ENCODE assay signal across 22 mouse cellular contexts in the genomic region with DNA sequence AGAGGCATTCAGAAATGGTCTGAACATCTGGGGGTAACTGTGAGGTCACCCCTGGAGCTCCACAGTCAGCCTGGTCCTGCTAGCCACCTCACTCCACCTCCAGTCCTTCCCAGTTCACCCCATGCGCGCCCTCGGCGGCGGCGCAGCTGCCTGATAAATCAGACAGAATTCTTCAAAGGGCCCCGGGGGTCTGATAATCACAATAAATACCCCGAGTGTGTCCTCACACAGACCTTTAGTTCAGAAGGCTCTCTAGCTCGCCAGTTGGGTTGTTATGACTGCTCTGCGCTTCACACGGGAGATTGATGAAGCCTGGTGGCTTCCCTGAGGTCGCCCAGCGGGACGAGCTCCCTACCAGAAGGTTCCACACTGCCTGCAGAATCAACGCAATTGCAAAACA.
DNase-seq lines count a peak whose midpoint lies in the region; ATAC-seq lines count a peak whose summit lies in the region.
"Had no signal": no experiment of that assay in that cellular context is flagged by ENCODE, and none has a peak within 500 bp of the region (broad histone marks: within the 10 kb centered on the region; RNA-seq: fewer than 3 reads in every experiment).

No protein-coding gene starts in this region.

- no peaks in the 10 kb centered on the region for H3K4me1 ChIP-seq in neural tube, embryonic 11.5 days (ENCODE audit: control insufficient read depth, insufficient read depth, low read length)
- H3K4me1 ChIP-seq: embryonic facial prominence, embryonic 13.5 days; embryonic facial prominence, embryonic 15.5 days; forebrain, embryonic 10.5 days had no signal

- no peak overlapping the region for H3K27ac ChIP-seq in neural tube, embryonic 11.5 days (ENCODE audit: low read depth, low read length)
- H3K27ac ChIP-seq: embryonic facial prominence, embryonic 13.5 days; embryonic facial prominence, embryonic 15.5 days; forebrain, embryonic 10.5 days; forebrain, embryonic 12.5 days had no signal

- peak; percentile 34 for DNase-seq in embryo, embryonic 11 days
- DNase-seq in embryo, embryonic 10.5 days (ENCODE audit: low spot score) = no peak
- DNase-seq in neural tube, embryonic 11.5 days (ENCODE audit: low spot score) = peak; percentile 50
- no peak for DNase-seq in neural tube, embryonic 10.5 days (ENCODE audit: extremely low spot score, low spot score)
- DNase-seq in mesoderm, embryonic 11.5 days (ENCODE audit: low read depth, low spot score) = peak; percentile 52
- no peak for DNase-seq in left cerebral cortex, postnatal 14 days (ENCODE audit: low spot score in 2 of 2)
- DNase-seq: adrenal gland, adult 2 months; adrenal gland, postnatal 10 days; adrenal gland, postnatal 25 days; cerebellum, adult 11 months; cerebellum, adult 18-20 months; cerebellum, adult 8-10 months; cerebellum, adult 9-11 months; cerebellum, postnatal 14 days; cerebellum, postnatal 36 days had no signal

- no peak for ATAC-seq in neural tube, embryonic 11.5 days (ENCODE audit: insufficient read depth, low FRiP score, low TSS enrichment)
- ATAC-seq: forebrain, embryonic 14.5 days; forebrain, embryonic 16.5 days had no signal

- no peak overlapping the region for H3K4me2 ChIP-seq in neural tube, embryonic 11.5 days (ENCODE audit: low read depth)
- H3K4me2 ChIP-seq: embryonic facial prominence, embryonic 13.5 days; embryonic facial prominence, embryonic 15.5 days; forebrain, embryonic 12.5 days had no signal

- H3K27me3 ChIP-seq in neural tube, embryonic 11.5 days (ENCODE audit: control insufficient read depth, insufficient read depth, low read length) = peaks cover 11% of the 10 kb centered on the region

- intact Hi-C loops in left cerebral cortex, postnatal 14 days (cut with DNase I) = no loop called here

- WGBS in neural tube, embryonic 11.5 days = 44% methylated on average over 15 of the region's 15 CpGs

- H3K9me3 ChIP-seq in neural tube, embryonic 11.5 days (ENCODE audit: control insufficient read depth, low read length) = no peaks in the 10 kb centered on the region
- H3K9me3 ChIP-seq: embryonic facial prominence, embryonic 13.5 days; embryonic facial prominence, embryonic 15.5 days; forebrain, embryonic 10.5 days; forebrain, embryonic 12.5 days had no signal

- no peak overlapping the region for H3K4me3 ChIP-seq in neural tube, embryonic 11.5 days (ENCODE audit: low read depth, low read length)
- H3K4me3 ChIP-seq: embryonic facial prominence, embryonic 13.5 days; embryonic facial prominence, embryonic 15.5 days; erythroblast, embryonic 14.5 days; forebrain, embryonic 10.5 days; forebrain, embryonic 12.5 days had no signal

- no peak overlapping the region for H3K9ac ChIP-seq in neural tube, embryonic 11.5 days (ENCODE audit: low read length)
- H3K9ac ChIP-seq: embryonic facial prominence, embryonic 13.5 days; embryonic facial prominence, embryonic 15.5 days; forebrain, embryonic 12.5 days had no signal

- no peaks in the 10 kb centered on the region for H3K36me3 ChIP-seq in neural tube, embryonic 11.5 days (ENCODE audit: control insufficient read depth, insufficient read depth, low read length)
- H3K36me3 ChIP-seq: embryonic facial prominence, embryonic 13.5 days; embryonic facial prominence, embryonic 15.5 days; forebrain, embryonic 10.5 days; forebrain, embryonic 12.5 days had no signal

Comparison
In these comparisons a context has a peak if more than half of its experiments do, and no peak if none do; other contexts are left out.
1. DNase-seq: peak in embryo, embryonic 11 days (single experiment), neural tube, embryonic 11.5 days (single experiment) and mesoderm, embryonic 11.5 days (single experiment); none in embryo, embryonic 10.5 days (single experiment), neural tube, embryonic 10.5 days (single experiment) and left cerebral cortex, postnatal 14 days (0 of 2).